Mouse (Mus musculus) myocyte (in vitro differentiated cells): ENCODE measurements around the gene Atg4b.

Source experiments
- CEBPB ChIP-seq: IDR thresholded peaks from 2 replicates; pipeline ENCODE4 v1.6.1; 2011; ENCODE audit warnings: mild to moderate bottlenecking, moderate library complexity; ENCODE audit not compliant: poor library complexity, insufficient read depth, severe bottlenecking
- MAX ChIP-seq: IDR thresholded peaks from one replicate; pipeline ENCODE4 v1.6.1; 2011; ENCODE audit warnings: low read depth, mild to moderate bottlenecking, control low read depth
- MYOD1 ChIP-seq, 3 experiments: IDR thresholded peaks; one replicate each; pipeline ENCODE4 v1.6.1; 2011; ENCODE audit warnings: control low read depth in 2 of 3, low read depth in 2 of 3, mild to moderate bottlenecking in 2 of 3, moderate library complexity in 1 of 3; ENCODE audit not compliant: insufficient read length in 2 of 3, control insufficient read depth in 1 of 3
- POLR2A ChIP-seq: IDR thresholded peaks from one replicate; pipeline ENCODE4 v1.6.1; 2011; ENCODE audit warnings: low read depth, mild to moderate bottlenecking, control low read depth, moderate library complexity; ENCODE audit not compliant: insufficient read length
- POLR2AphosphoS2 ChIP-seq: IDR thresholded peaks from one replicate; pipeline ENCODE4 v1.6.1; 2011; ENCODE audit warnings: low read depth, control low read depth; ENCODE audit not compliant: insufficient read length
- TCF12 ChIP-seq: IDR thresholded peaks from one replicate; pipeline ENCODE4 v1.6.1; 2011; ENCODE audit warnings: mild to moderate bottlenecking, control low read depth; ENCODE audit not compliant: poor library complexity, insufficient read depth, severe bottlenecking
- USF1 ChIP-seq: IDR thresholded peaks from one replicate; pipeline ENCODE4 v1.6.1; 2011; ENCODE audit warnings: low read depth, mild to moderate bottlenecking, control low read depth, moderate library complexity

DNA sequence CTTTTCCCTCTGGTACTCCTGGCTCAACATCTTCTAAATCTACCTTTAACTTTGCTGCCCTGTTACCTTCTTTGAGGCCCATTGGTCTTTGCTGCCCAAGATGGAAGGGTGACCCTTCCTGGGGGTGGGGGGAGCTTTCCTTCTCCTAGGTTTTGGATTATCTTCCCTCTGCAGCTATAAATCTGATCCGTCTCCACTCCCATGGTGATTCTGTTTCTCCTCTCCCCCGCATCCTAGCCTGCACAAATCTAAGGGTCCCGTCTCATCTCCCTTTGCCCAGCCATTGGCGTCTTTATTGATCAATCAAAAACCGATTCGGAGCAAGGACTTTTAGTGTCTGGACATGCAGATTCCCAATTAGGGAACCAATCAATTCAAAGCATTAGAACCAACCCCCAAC, 16.3 kb downstream of the Atg4b start:
- TF ChIP-seq POLR2A = no peak
- no peak for TF ChIP-seq POLR2AphosphoS2
- TF ChIP-seq CEBPB = no peak
- TF ChIP-seq MAX = no peak
- no peak for TF ChIP-seq USF1
- no peak for TF ChIP-seq MYOD1 (IDR thresholded peaks at IDR 0.05; ENCODE audit: control insufficient read depth in 1 of 3, insufficient read length in 2 of 3, low read depth in 2 of 3)
- no peak for TF ChIP-seq TCF12
